Comparison of ENCODE assay signal across 23 mouse cellular contexts in the genomic region with DNA sequence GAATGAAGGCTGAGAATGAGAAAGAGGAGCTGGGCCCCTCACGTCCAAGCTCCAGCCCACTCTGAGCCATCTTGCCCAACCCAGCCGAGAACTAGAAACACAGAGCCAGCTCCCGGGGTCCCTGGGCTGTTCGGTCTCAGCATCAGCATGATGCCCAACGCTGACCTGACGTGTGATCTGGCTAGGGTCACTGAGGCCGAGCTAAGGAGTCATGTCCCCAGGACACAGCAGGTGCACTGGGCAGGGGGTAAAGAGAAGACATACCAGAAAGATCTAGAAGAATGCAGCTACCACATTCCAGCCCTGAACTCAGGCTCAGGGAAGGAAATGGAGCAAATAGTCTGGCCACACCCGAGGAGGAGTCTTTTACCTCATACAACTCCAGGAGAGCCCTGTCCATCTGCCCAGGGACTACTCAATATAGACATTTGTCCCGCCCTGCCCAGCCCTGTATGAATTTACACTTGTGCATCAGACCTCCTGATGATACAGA.
"Had no signal": no experiment of that assay in that cellular context is flagged by ENCODE, and none has a peak within 500 bp of the region (broad histone marks: within the 10 kb centered on the region; RNA-seq: fewer than 3 reads in every experiment).

No protein-coding gene starts in this region.

- H3K36me3 ChIP-seq: liver, embryonic 12.5 days had no signal

- H3K27me3 ChIP-seq: heart, embryonic 13.5 days; heart, embryonic 15.5 days; hindbrain, embryonic 13.5 days; hindbrain, embryonic 15.5 days; intestine, embryonic 15.5 days; limb, embryonic 13.5 days; limb, embryonic 15.5 days; liver, embryonic 12.5 days had no signal

- H3K4me3 ChIP-seq: heart, adult 2 months; heart, embryonic 13.5 days; heart, embryonic 15.5 days; hindbrain, embryonic 13.5 days; hindbrain, embryonic 15.5 days; intestine, embryonic 15.5 days; layer of hippocampus, adult 2 months; left cerebral cortex, adult 2 months; limb, embryonic 13.5 days; limb, embryonic 15.5 days; liver, embryonic 12.5 days had no signal

- DNase-seq: gastrocnemius, postnatal 14 days; gastrocnemius, postnatal 36 days; heart, adult 11 months; heart, adult 2 months; heart, postnatal 14 days; heart, postnatal 36 days; kidney, adult 18-20 months; kidney, adult 8-10 months; kidney, postnatal 10 days; kidney, postnatal 25 days; kidney, postnatal 4 days; left cerebral cortex, postnatal 4 days had no signal

- H3K4me2 ChIP-seq: heart, embryonic 11.5 days; heart, embryonic 13.5 days; heart, embryonic 15.5 days; hindbrain, embryonic 13.5 days; hindbrain, embryonic 15.5 days; intestine, embryonic 15.5 days; limb, embryonic 13.5 days; limb, embryonic 15.5 days; liver, embryonic 12.5 days had no signal
